Mouse (Mus musculus) stomach, embryonic 16.5 days (tissue): ENCODE measurements around the gene Cadm3. TPM values are rescaled to one million over a fixed set of nuclear protein-coding genes. Genes with fewer than 3 reads are reported as not detected.

Source experiments
- ATAC-seq: fragments of 200-750 bp; cut with Nextera tagmentation; 2 replicates; pipeline ENCODE4 v1.8.0; 2017; ENCODE audit warnings: moderate number of reproducible peaks, moderate TSS enrichment; ENCODE audit not compliant: insufficient read depth, low FRiP score
- H3K27ac ChIP-seq: fragments of 300-500 bp; sonication (generic); 2 replicates; pipeline ENCODE4 v1.5.1; 2014; ENCODE audit warnings: low read length
- H3K27me3 ChIP-seq: fragments of 300-500 bp; sonication (generic); 2 replicates; pipeline ENCODE4 v1.6.1; 2014; ENCODE audit warnings: low read length, control low read depth, mixed read lengths; ENCODE audit not compliant: control insufficient read depth, insufficient read depth
- H3K36me3 ChIP-seq: fragments of 300-500 bp; sonication (generic); 2 replicates; pipeline ENCODE4 v1.6.1; 2014; ENCODE audit warnings: low read length; ENCODE audit not compliant: control insufficient read depth, insufficient read depth
- H3K4me1 ChIP-seq: fragments of 300-500 bp; sonication (generic); 2 replicates; pipeline ENCODE4 v1.6.1; 2014; ENCODE audit warnings: low read length, control low read depth, mixed read lengths; ENCODE audit not compliant: control insufficient read depth, insufficient read depth
- H3K4me2 ChIP-seq: fragments of 300-500 bp; sonication (generic); 2 replicates; pipeline ENCODE4 v1.6.1; 2014; ENCODE audit warnings: low read depth, low read length, mixed read lengths
- H3K4me3 ChIP-seq: fragments of 300-500 bp; sonication (generic); replicated peaks from 2 replicates; pipeline ENCODE4 v1.5.1; 2014; ENCODE audit warnings: mild to moderate bottlenecking, low read length
- H3K9ac ChIP-seq: fragments of 300-500 bp; sonication (generic); 2 replicates; pipeline ENCODE4 v1.6.1; 2014; ENCODE audit warnings: low read length
- H3K9me3 ChIP-seq: fragments of 300-500 bp; sonication (generic); replicated peaks from 2 replicates; pipeline ENCODE4 v1.6.1; 2016; ENCODE audit warnings: low read length, control low read depth; ENCODE audit not compliant: control insufficient read depth
- WGBS: fragments of 180-500 bp; shearing (Covaris S2); extraction: QIAGEN DNeasy Blood & Tissue Kit; methylation state at CpG from one replicate; pipeline ENCODE4 v1.1.7; 2014; 5-methylcytosine and 5-hydroxymethylcytosine counted together
- polyA plus RNA-seq: library from polyadenylated mRNA; unstranded; fragments of >200 nt; fragmentation: Nextera tagmentation; extraction: Ambion mirVana; gene quantifications from 2 replicates; pipeline ENCODE4 v1.2.1, GENCODE M21; 2015

The Cadm3 gene
- polyA plus RNA-seq: 3.0 and 3.3 TPM in 2 replicates

GRCm38 (mm10) chr1:173367356-173368046 is at the start of gene Cadm3:
Gene Cadm3, minus strand, starts transcription at chr1:173367695.
- H3K36me3 ChIP-seq: no peaks in the 10 kb centered on the region
- peak within 1 kb of the TSS; percentile 70 for H3K4me2 ChIP-seq
- peak; percentile 68 for ATAC-seq
- 2% methylated on average over 45 of the region's 46 CpGs for WGBS
- peaks cover 11% of the 10 kb centered on the region; the same call in 1 of the 2 replicates for H3K4me1 ChIP-seq
- H3K9ac ChIP-seq: peak within 1 kb of the TSS; percentile 64
- peak within 1 kb of the TSS; percentile 56 for H3K4me3 ChIP-seq
- H3K27ac ChIP-seq: no peak within 1 kb of the TSS
- H3K9me3 ChIP-seq: no peaks in the 10 kb centered on the region
- H3K27me3 ChIP-seq: peaks cover 22% of the 10 kb centered on the region

- ATAC-seq: no peak
- Histone ChIP-seq H3K4me3 (no peak overlapping the region), H3K36me3 (no peaks in the 10 kb centered on the region), H3K27ac (no peak overlapping the region), H3K27me3 (no peaks in the 10 kb centered on the region), H3K9me3 (no peaks in the 10 kb centered on the region), H3K9ac (no peak overlapping the region), H3K4me2 (no peak overlapping the region), H3K4me1 (0 out of 2 replicates have a peak, but pooled peaks cover 3% of the 10 kb centered on the region)
- 72% methylated on average over 3 of the region's 3 CpGs for WGBS
Measured at GRCm38 (mm10) chr1:173414631-173415030, 47.1 kb upstream of the Cadm3 start.

GRCm38 (mm10) chr1:173411863-173412262 is 44.4 kb upstream of the Cadm3 start:
- Histone ChIP-seq H3K9me3 (no peaks in the 10 kb centered on the region), H3K4me1 (no peaks in the 10 kb centered on the region), H3K4me3 (no peak overlapping the region), H3K27me3 (no peaks in the 10 kb centered on the region), H3K4me2 (no peak overlapping the region), H3K9ac (no peak overlapping the region), H3K27ac (no peak overlapping the region), H3K36me3 (no peaks in the 10 kb centered on the region)
- WGBS: 77% methylated on average over 4 of the region's 4 CpGs
- no peak for ATAC-seq

GRCm38 (mm10) chr1:173409066-173409465 is 41.6 kb upstream of the Cadm3 start:
- no peaks in the 10 kb centered on the region for H3K4me1 ChIP-seq
- no peak overlapping the region for H3K9ac ChIP-seq
- H3K4me3 ChIP-seq: no peak overlapping the region
- H3K27ac ChIP-seq: no peak overlapping the region
- H3K27me3 ChIP-seq: no peaks in the 10 kb centered on the region
- ATAC-seq: no peak
- no peaks in the 10 kb centered on the region for H3K9me3 ChIP-seq
- no peak overlapping the region for H3K4me2 ChIP-seq
- no peaks in the 10 kb centered on the region for H3K36me3 ChIP-seq

GRCm38 (mm10) chr1:173404696-173405309 is 37.3 kb upstream of the Cadm3 start:
- 84% methylated on average over 5 of the region's 5 CpGs for WGBS
- Histone ChIP-seq H3K9ac (no peak overlapping the region), H3K27ac (no peak overlapping the region), H3K9me3 (no peaks in the 10 kb centered on the region), H3K4me3 (no peak overlapping the region), H3K27me3 (no peaks in the 10 kb centered on the region), H3K36me3 (no peaks in the 10 kb centered on the region), H3K4me2 (no peak overlapping the region), H3K4me1 (no peaks in the 10 kb centered on the region)
- no peak for ATAC-seq

- H3K4me1 ChIP-seq: no peaks in the 10 kb centered on the region
- no peaks in the 10 kb centered on the region for H3K9me3 ChIP-seq
- no peak overlapping the region for H3K9ac ChIP-seq
- H3K27ac ChIP-seq: no peak overlapping the region
- H3K27me3 ChIP-seq: no peaks in the 10 kb centered on the region
- no peak for ATAC-seq
- no peak overlapping the region for H3K4me3 ChIP-seq
- no peak overlapping the region for H3K4me2 ChIP-seq
- no peaks in the 10 kb centered on the region for H3K36me3 ChIP-seq
- 30% methylated on average over 3 of the region's 3 CpGs for WGBS
Measured at GRCm38 (mm10) chr1:173398323-173398970, 31.0 kb upstream of the Cadm3 start.

GRCm38 (mm10) chr1:173391754-173392153 is 24.3 kb upstream of the Cadm3 start:
- no peak overlapping the region for H3K4me3 ChIP-seq
- no peak overlapping the region for H3K4me2 ChIP-seq
- 79% methylated on average over 6 of the region's 6 CpGs for WGBS
- H3K4me1 ChIP-seq: no peaks in the 10 kb centered on the region
- H3K9ac ChIP-seq: no peak overlapping the region
- H3K27ac ChIP-seq: no peak overlapping the region
- no peaks in the 10 kb centered on the region for H3K36me3 ChIP-seq
- ATAC-seq: no peak
- H3K27me3 ChIP-seq: no peaks in the 10 kb centered on the region
- no peaks in the 10 kb centered on the region for H3K9me3 ChIP-seq

- no peaks in the 10 kb centered on the region for H3K9me3 ChIP-seq
- H3K4me2 ChIP-seq: peak overlapping the region; percentile 28
- H3K27me3 ChIP-seq: no peaks in the 10 kb centered on the region
- 8% methylated on average over 13 of the region's 13 CpGs for WGBS
- ATAC-seq: 0 out of 2 replicates have a peak, but pooled peaks have one; percentile 53
- H3K4me1 ChIP-seq: no peaks in the 10 kb centered on the region
- no peak overlapping the region for H3K9ac ChIP-seq
- no peaks in the 10 kb centered on the region for H3K36me3 ChIP-seq
- peak overlapping the region; percentile 18 for H3K4me3 ChIP-seq
- H3K27ac ChIP-seq: no peak overlapping the region
Measured at GRCm38 (mm10) chr1:173389901-173390401, 22.5 kb upstream of the Cadm3 start.

- no peak for ATAC-seq
- Histone ChIP-seq H3K4me1 (no peaks in the 10 kb centered on the region), H3K27me3 (no peaks in the 10 kb centered on the region), H3K9ac (no peak overlapping the region), H3K9me3 (no peaks in the 10 kb centered on the region), H3K4me3 (peak overlapping the region; percentile 18), H3K36me3 (no peaks in the 10 kb centered on the region), H3K27ac (no peak overlapping the region), H3K4me2 (0 out of 2 replicates have a peak overlapping the region, but pooled peaks have one; percentile 28)
- WGBS: 23% methylated on average over 3 of the region's 3 CpGs
Measured at GRCm38 (mm10) chr1:173389431-173389830, 21.9 kb upstream of the Cadm3 start.
